Mouse (Mus musculus) neural tube, embryonic 13.5 days (tissue): ENCODE measurements at regions not wholly inside any gene's neighbourhood (a gene's known extent, or its start where the extent isn't known, plus 50 kb on each side); places are given as distances from the start of the nearest gene placed in this dataset.
A peak's percentile ranks its signal among the peaks of the same experiment; 100 is the strongest.

Experiments
- ATAC-seq: fragments of 200-750 bp; cut with Nextera tagmentation; 2 replicates; pipeline ENCODE4 v1.8.0; 2017; ENCODE audit warnings: low read depth, mild to moderate bottlenecking, moderate TSS enrichment, moderate library complexity
- H3K27ac ChIP-seq: fragments of 300-500 bp; sonication (generic); replicated peaks from 2 replicates; pipeline ENCODE4 v1.5.1; 2015; ENCODE audit warnings: moderate library complexity, mild to moderate bottlenecking, inconsistent platforms
- H3K27me3 ChIP-seq: fragments of 300-500 bp; sonication (generic); 2 replicates; pipeline ENCODE4 v1.6.1; 2015; ENCODE audit warnings: mild to moderate bottlenecking, inconsistent platforms
- H3K36me3 ChIP-seq: fragments of 300-500 bp; sonication (generic); 2 replicates; pipeline ENCODE4 v1.6.1; 2015; ENCODE audit warnings: mild to moderate bottlenecking, inconsistent platforms
- H3K4me1 ChIP-seq: fragments of 300-500 bp; sonication (generic); replicated peaks from 2 replicates; pipeline ENCODE4 v1.6.1; 2015; ENCODE audit warnings: inconsistent platforms
- H3K4me2 ChIP-seq: fragments of 300-500 bp; sonication (generic); 2 replicates; pipeline ENCODE4 v1.6.1; 2015; ENCODE audit warnings: inconsistent platforms, mild to moderate bottlenecking, moderate library complexity
- H3K4me3 ChIP-seq: fragments of 300-500 bp; sonication (generic); 2 replicates; pipeline ENCODE4 v1.5.1; 2015; ENCODE audit warnings: mild to moderate bottlenecking, inconsistent platforms
- H3K9ac ChIP-seq: fragments of 300-500 bp; sonication (generic); 2 replicates; pipeline ENCODE4 v1.6.1; 2015; ENCODE audit warnings: moderate library complexity, mild to moderate bottlenecking, inconsistent platforms
- H3K9me3 ChIP-seq: fragments of 300-500 bp; sonication (generic); 2 replicates; pipeline ENCODE4 v1.6.1; 2016; ENCODE audit warnings: inconsistent platforms
- WGBS: fragments of 180-500 bp; shearing (Covaris S2); methylation state at CpG from one replicate; pipeline ENCODE4 v1.1.7; 2015; 5-methylcytosine and 5-hydroxymethylcytosine counted together

- Histone ChIP-seq H3K4me3 (no peak overlapping the region), H3K9ac (no peak overlapping the region), H3K27ac (no peak overlapping the region), H3K27me3 (no peaks in the 10 kb centered on the region), H3K4me2 (no peak overlapping the region), H3K36me3 (no peaks in the 10 kb centered on the region), H3K4me1 (no peaks in the 10 kb centered on the region), H3K9me3 (no peaks in the 10 kb centered on the region)
- ATAC-seq, result no peak
Measured at GRCm38 (mm10) chr1:143204070-143204469, 436.4 kb upstream of the B3galt2 start.

- H3K9me3 ChIP-seq, result no peaks in the 10 kb centered on the region
- H3K27me3 ChIP-seq, result no peaks in the 10 kb centered on the region
- no peak overlapping the region for H3K4me3 ChIP-seq
- ATAC-seq, result no peak
- no peak overlapping the region for H3K9ac ChIP-seq
- no peak overlapping the region for H3K27ac ChIP-seq
- H3K4me2 ChIP-seq, result no peak overlapping the region
- H3K4me1 ChIP-seq, result no peaks in the 10 kb centered on the region
- 82% methylated on average over 3 of the region's 3 CpGs for WGBS
- H3K36me3 ChIP-seq, result no peaks in the 10 kb centered on the region
Measured at GRCm38 (mm10) chr1:143206995-143207394, 433.5 kb upstream of the B3galt2 start.

GRCm38 (mm10) chr1:143207399-143208065, 432.9 kb upstream of the B3galt2 start:
- no peaks in the 10 kb centered on the region for H3K27me3 ChIP-seq
- H3K9ac ChIP-seq, result no peak overlapping the region
- no peak overlapping the region for H3K27ac ChIP-seq
- 85% methylated on average over 6 of the region's 6 CpGs for WGBS
- no peaks in the 10 kb centered on the region for H3K4me1 ChIP-seq
- no peak for ATAC-seq
- H3K4me3 ChIP-seq, result no peak overlapping the region
- no peaks in the 10 kb centered on the region for H3K36me3 ChIP-seq
- H3K4me2 ChIP-seq, result no peak overlapping the region
- no peaks in the 10 kb centered on the region for H3K9me3 ChIP-seq

- Histone ChIP-seq H3K4me2 (no peak overlapping the region), H3K27me3 (no peaks in the 10 kb centered on the region), H3K9ac (no peak overlapping the region), H3K4me1 (no peaks in the 10 kb centered on the region), H3K4me3 (no peak overlapping the region), H3K36me3 (no peaks in the 10 kb centered on the region), H3K9me3 (no peaks in the 10 kb centered on the region), H3K27ac (no peak overlapping the region)
- ATAC-seq, result no peak
Measured at GRCm38 (mm10) chr1:143217401-143217800, 423.1 kb upstream of the B3galt2 start.

GRCm38 (mm10) chr1:143231969-143232368, 408.5 kb upstream of the B3galt2 start:
- Histone ChIP-seq H3K4me3 (no peak overlapping the region), H3K4me1 (no peaks in the 10 kb centered on the region), H3K4me2 (no peak overlapping the region), H3K9ac (no peak overlapping the region), H3K27me3 (no peaks in the 10 kb centered on the region), H3K27ac (no peak overlapping the region), H3K9me3 (no peaks in the 10 kb centered on the region), H3K36me3 (no peaks in the 10 kb centered on the region)
- 89% methylated on average over 7 of the region's 7 CpGs for WGBS
- no peak for ATAC-seq

GRCm38 (mm10) chr1:143258470-143259215, 381.8 kb upstream of the B3galt2 start:
- no peak overlapping the region for H3K4me3 ChIP-seq
- ATAC-seq, result no peak
- no peak overlapping the region for H3K4me2 ChIP-seq
- no peaks in the 10 kb centered on the region for H3K9me3 ChIP-seq
- H3K27ac ChIP-seq, result no peak overlapping the region
- H3K9ac ChIP-seq, result no peak overlapping the region
- H3K36me3 ChIP-seq, result no peaks in the 10 kb centered on the region
- 77% methylated on average over 5 of the region's 5 CpGs for WGBS
- no peaks in the 10 kb centered on the region for H3K4me1 ChIP-seq
- no peaks in the 10 kb centered on the region for H3K27me3 ChIP-seq

GRCm38 (mm10) chr1:143263263-143264038, 377.0 kb upstream of the B3galt2 start:
- Histone ChIP-seq H3K4me2 (no peak overlapping the region), H3K27me3 (no peaks in the 10 kb centered on the region), H3K9ac (no peak overlapping the region), H3K4me3 (no peak overlapping the region), H3K27ac (no peak overlapping the region), H3K36me3 (no peaks in the 10 kb centered on the region), H3K9me3 (no peaks in the 10 kb centered on the region), H3K4me1 (no peaks in the 10 kb centered on the region; the same call in 1 of the 2 replicates)
- ATAC-seq, result no peak
- WGBS, result 86% methylated on average over 11 of the region's 11 CpGs

- Histone ChIP-seq H3K4me3 (no peak overlapping the region), H3K9ac (no peak overlapping the region), H3K4me2 (no peak overlapping the region), H3K9me3 (no peaks in the 10 kb centered on the region), H3K4me1 (no peaks in the 10 kb centered on the region; the same call in 1 of the 2 replicates), H3K27ac (no peak overlapping the region), H3K36me3 (no peaks in the 10 kb centered on the region), H3K27me3 (no peaks in the 10 kb centered on the region)
- WGBS, result 54% methylated on average over 4 of the region's 4 CpGs
- ATAC-seq, result 0 out of 2 replicates have a peak, but pooled peaks have one; percentile 19
Measured at GRCm38 (mm10) chr1:143265216-143265615, 375.2 kb upstream of the B3galt2 start.

- Histone ChIP-seq H3K4me1 (no peaks in the 10 kb centered on the region), H3K4me2 (no peak overlapping the region), H3K27ac (no peak overlapping the region), H3K27me3 (no peaks in the 10 kb centered on the region), H3K9ac (no peak overlapping the region), H3K4me3 (no peak overlapping the region), H3K9me3 (no peaks in the 10 kb centered on the region), H3K36me3 (no peaks in the 10 kb centered on the region)
- 90% methylated on average over 3 of the region's 3 CpGs for WGBS
- no peak for ATAC-seq
Measured at GRCm38 (mm10) chr1:143286274-143286967, 354.0 kb upstream of the B3galt2 start.

- Histone ChIP-seq H3K27ac (no peak overlapping the region), H3K36me3 (no peaks in the 10 kb centered on the region), H3K4me1 (no peaks in the 10 kb centered on the region), H3K9me3 (no peaks in the 10 kb centered on the region), H3K4me3 (no peak overlapping the region), H3K27me3 (no peaks in the 10 kb centered on the region), H3K9ac (no peak overlapping the region), H3K4me2 (no peak overlapping the region)
- ATAC-seq, result no peak
- WGBS, result 78% methylated on average over 2 of the region's 2 CpGs
Measured at GRCm38 (mm10) chr1:143287448-143287847, 353.0 kb upstream of the B3galt2 start.

- 76% methylated on average over 5 of the region's 5 CpGs for WGBS
- no peak overlapping the region for H3K9ac ChIP-seq
- no peak for ATAC-seq
- H3K9me3 ChIP-seq, result no peaks in the 10 kb centered on the region
- H3K4me1 ChIP-seq, result no peaks in the 10 kb centered on the region
- H3K4me2 ChIP-seq, result no peak overlapping the region
- no peak overlapping the region for H3K27ac ChIP-seq
- H3K27me3 ChIP-seq, result no peaks in the 10 kb centered on the region
- no peak overlapping the region for H3K4me3 ChIP-seq
- H3K36me3 ChIP-seq, result no peaks in the 10 kb centered on the region
Measured at GRCm38 (mm10) chr1:143296555-143296954, 343.9 kb upstream of the B3galt2 start.

- Histone ChIP-seq H3K27me3 (no peaks in the 10 kb centered on the region), H3K4me3 (no peak overlapping the region), H3K27ac (no peak overlapping the region), H3K36me3 (no peaks in the 10 kb centered on the region), H3K9me3 (no peaks in the 10 kb centered on the region), H3K4me1 (no peaks in the 10 kb centered on the region; the same call in 1 of the 2 replicates), H3K9ac (no peak overlapping the region), H3K4me2 (no peak overlapping the region)
- WGBS, result 72% methylated on average over 3 of the region's 3 CpGs
- ATAC-seq, result no peak
Measured at GRCm38 (mm10) chr1:143307379-143307778, 333.1 kb upstream of the B3galt2 start.
